Mouse (Mus musculus): ENCODE data around the gene Rps6ka2.

The Rps6ka2 gene

GRCm38 (mm10) chr17:7221310-7221709 lies 51.4 kb downstream of the Rps6ka2 start:
- no peak for DNase-seq (ENCODE audit: low spot score)

GRCm38 (mm10) chr17:7222198-7222597 lies 52.3 kb downstream of the Rps6ka2 start:
- no peak for DNase-seq (ENCODE audit: low spot score)

- DNase-seq (ENCODE audit: low spot score), result no peak
Measured at GRCm38 (mm10) chr17:7228545-7228944, 58.6 kb downstream of the Rps6ka2 start.

- DNase-seq (ENCODE audit: low spot score), result no peak
Measured at GRCm38 (mm10) chr17:7231312-7231711, 61.4 kb downstream of the Rps6ka2 start.

GRCm38 (mm10) chr17:7231790-7232189 lies 61.9 kb downstream of the Rps6ka2 start:
- DNase-seq (ENCODE audit: low spot score), result no peak

- DNase-seq (ENCODE audit: low spot score), result no peak
Measured at GRCm38 (mm10) chr17:7232400-7232799, 62.5 kb downstream of the Rps6ka2 start.

DNA sequence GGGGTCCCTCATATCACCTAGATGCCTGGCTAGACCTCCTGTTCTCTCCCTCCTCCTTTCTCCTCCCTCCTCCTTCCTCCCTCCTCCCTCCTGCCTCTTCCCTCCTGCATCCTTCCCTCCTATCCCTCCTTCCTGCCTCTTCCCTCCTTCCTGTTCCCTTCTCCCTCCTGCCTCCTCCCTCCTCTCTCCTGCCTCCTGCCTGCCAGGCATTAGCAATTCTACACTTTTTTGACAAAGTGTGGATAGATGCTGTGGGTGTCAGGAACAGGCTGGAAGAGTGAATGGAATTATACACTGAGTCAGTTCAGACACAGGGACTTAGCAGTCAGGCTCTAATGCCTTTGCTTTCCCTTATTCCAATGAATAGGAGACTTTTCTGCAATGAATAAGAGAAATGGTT lies 63.3 kb downstream of the Rps6ka2 start:
- no peak for DNase-seq (ENCODE audit: low spot score)

DNA sequence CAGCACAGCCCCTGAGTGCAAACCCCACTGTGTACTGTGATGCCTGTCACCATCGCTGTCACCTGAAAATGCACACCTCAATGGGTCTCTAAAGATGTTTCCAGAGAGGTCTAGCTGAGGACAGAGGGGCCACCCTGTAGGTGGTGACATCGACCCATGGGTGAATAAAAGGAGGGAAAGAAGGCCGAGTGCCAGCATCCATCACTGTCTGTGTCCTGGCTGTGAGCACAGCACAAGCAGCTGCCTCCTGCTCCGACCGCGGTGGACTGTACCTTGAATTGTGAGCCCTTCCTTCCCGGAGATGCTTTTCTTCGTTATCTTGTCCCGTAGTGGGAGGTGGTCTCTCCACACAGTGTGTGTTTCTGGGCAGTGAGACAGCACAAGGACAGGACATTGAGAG lies 67.8 kb downstream of the Rps6ka2 start:
- no peak for DNase-seq (ENCODE audit: low spot score)

- no peak for DNase-seq (ENCODE audit: low spot score)
Measured at GRCm38 (mm10) chr17:7238766-7239165, 68.9 kb downstream of the Rps6ka2 start.

GRCm38 (mm10) chr17:7240526-7240925 lies 70.6 kb downstream of the Rps6ka2 start:
- DNase-seq (ENCODE audit: low spot score), result no peak

- DNase-seq (ENCODE audit: low spot score), result no peak
Measured at GRCm38 (mm10) chr17:7245078-7245477, 75.2 kb downstream of the Rps6ka2 start.

DNA sequence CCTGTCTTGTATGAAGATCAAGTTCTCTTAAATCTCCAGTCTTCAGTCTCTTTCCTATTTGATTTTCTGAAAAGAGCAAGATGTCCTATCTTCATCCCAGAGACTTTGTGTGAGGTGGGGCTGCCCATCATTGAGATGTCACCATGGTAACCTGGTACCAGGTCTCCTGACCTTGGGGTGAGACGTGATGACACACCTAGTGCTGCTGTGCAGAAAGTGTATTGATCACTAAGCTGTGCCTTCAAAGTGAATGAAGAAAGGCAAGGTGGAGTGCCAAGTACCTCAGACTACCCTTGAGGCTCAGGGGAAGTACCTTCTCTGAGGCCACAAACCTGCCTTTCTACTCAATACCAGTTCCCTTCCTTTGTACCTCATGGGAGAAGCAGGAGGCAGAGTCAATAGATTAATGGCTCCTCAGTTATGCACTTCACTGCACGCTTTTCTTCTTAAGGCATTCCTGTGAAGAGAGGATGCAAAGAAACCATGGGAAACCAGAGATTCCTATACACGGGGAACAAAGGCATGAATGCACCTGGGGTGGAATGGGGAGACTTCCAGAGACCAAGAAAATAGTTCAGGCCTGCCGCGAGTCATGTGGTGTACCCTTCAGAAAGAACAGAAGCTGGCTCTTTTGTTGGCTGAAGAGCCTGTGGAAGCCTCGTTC lies 77.1 kb downstream of the Rps6ka2 start:
- DNase-seq (ENCODE audit: low spot score), result no peak

DNA sequence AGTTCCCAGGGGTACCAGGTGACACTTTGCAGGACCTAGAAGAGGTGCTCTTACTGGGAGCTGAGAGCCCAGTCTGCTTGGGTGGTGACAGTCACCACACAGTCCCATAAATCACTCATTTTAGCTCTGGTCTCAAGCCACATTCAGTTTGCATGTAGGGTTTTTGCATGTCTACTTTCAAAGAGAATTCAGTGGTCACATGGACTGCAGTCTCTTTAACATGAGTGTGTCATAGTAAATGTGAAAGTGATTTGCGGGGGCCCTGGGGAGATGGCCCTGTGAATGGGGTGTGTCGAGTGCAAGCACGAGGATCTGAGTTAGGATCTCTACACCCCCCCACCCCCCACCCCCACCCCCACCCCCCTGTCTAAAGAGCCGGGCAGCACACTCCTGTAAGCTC lies 80.5 kb downstream of the Rps6ka2 start:
- DNase-seq (ENCODE audit: low spot score), result no peak

- DNase-seq (ENCODE audit: low spot score), result no peak
Measured at GRCm38 (mm10) chr17:7257208-7257607, 87.3 kb downstream of the Rps6ka2 start.

- DNase-seq (ENCODE audit: low spot score), result no peak
Measured at GRCm38 (mm10) chr17:7258748-7259359, 88.9 kb downstream of the Rps6ka2 start.

- no peak for DNase-seq (ENCODE audit: low spot score)
Measured at GRCm38 (mm10) chr17:7260360-7260759, 90.4 kb downstream of the Rps6ka2 start.

DNA sequence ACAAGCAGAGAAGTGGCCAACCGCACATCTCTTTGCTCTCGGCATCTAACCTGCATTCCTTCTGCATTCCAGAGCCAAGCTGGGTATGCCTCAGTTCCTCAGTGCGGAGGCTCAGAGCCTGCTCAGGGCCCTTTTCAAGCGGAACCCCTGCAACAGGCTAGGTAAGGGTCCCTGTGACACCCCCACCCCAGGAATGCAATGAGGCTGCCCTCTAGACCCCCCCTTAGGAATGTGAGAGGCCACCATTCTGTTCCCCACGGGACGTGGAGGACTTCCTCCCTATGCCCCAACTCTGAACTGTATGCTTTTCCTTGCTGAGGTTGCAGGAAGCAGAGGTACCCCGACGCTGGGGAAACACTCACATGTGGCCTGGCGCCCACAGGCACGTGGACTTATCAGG lies 92.1 kb downstream of the Rps6ka2 start:
- DNase-seq (ENCODE audit: low spot score), result no peak

- DNase-seq (ENCODE audit: low spot score), result no peak
Measured at GRCm38 (mm10) chr17:7262620-7263019, 92.7 kb downstream of the Rps6ka2 start.

DNA sequence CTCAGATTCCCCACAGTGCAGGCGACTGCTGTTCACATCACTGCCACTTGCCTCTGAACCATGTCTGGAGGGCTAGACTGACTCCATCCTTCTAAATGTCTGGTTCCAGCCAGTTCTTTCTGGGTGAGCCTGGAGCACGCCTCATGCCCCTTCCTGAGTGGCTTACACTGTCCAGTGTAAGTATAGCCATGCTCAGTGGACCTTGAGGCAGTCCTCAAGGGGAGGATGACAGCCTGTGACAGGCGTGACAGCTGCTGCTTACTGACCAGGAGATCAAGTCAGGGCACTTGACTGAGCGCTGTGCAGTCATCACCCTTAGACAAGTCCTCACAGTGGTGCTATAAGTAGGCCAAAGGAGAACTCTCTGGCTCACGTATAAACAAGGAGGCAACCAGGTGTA lies 94.7 kb downstream of the Rps6ka2 start:
- no peak for DNase-seq (ENCODE audit: low spot score)

- DNase-seq (ENCODE audit: low spot score), result no peak
Measured at GRCm38 (mm10) chr17:7265291-7265690, 95.4 kb downstream of the Rps6ka2 start.

DNA sequence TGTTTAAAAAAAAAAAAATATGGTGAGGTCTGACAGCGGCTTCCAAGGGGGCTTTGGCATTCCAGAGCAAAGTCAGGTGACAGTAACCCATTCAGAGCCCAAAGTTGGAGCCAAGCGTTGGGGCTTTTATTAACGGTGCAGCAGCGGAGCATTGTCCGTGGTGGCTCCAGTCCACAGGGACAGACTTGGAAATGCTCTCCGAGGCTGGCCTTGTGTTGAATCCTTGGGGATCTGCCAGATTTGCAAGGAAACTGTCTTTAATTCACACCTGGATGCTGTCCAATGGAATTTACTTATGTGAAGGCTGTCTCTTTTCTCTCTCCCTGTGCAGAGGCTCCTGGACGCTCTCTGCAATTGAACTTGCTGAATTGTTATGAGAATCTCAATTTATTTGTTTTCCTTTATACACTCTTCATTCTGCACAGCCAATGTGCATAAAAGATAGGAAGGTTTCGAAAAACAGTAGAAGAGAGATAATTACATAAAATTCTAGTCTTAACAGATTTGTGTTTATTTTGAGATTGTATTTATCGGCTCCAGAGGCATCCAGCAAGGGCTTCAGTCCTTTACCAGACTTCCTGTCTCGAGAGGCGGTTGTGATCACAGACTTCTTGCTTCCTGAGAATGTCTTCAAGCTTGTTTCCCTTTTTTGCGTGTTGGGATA lies 95.9 kb downstream of the Rps6ka2 start:
- no peak for DNase-seq (ENCODE audit: low spot score)

GRCm38 (mm10) chr17:7267843-7268242 lies 97.9 kb downstream of the Rps6ka2 start:
- no peak for DNase-seq (ENCODE audit: low spot score)

DNA sequence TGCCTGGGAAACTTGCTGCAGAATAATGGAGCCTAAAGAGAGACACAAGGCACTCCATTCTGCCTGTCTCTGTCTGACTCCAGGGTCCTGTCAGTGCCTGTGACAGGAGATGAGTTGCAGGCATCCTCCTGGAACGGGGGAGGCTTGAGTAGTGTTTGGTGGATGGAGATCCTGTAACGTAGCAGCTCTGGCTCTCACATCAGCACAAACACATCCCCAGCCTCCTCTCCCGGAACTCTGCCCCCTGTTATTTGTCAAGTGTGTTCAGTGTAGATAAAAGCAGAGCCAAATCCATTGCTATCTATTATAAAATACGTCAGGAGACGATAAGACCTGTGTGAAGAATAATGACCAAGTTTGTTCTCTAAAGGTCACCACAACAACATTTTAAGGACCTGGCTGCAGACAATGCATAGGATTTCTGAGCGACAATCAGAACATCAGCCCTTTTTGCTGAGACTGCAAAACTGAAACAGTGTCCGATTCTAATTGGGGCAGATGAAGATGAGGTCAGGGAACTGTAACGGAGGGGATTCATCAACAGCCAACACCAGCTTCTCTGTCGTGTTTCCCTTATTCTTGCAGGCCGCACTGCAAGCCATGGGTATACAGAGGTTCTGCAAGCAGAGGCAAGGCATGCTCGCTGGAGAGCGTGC lies 99.4 kb downstream of the Rps6ka2 start:
- no peak for DNase-seq (ENCODE audit: low spot score)
